16 mouse cellular contexts compared by ENCODE assay signal in the genomic region with DNA sequence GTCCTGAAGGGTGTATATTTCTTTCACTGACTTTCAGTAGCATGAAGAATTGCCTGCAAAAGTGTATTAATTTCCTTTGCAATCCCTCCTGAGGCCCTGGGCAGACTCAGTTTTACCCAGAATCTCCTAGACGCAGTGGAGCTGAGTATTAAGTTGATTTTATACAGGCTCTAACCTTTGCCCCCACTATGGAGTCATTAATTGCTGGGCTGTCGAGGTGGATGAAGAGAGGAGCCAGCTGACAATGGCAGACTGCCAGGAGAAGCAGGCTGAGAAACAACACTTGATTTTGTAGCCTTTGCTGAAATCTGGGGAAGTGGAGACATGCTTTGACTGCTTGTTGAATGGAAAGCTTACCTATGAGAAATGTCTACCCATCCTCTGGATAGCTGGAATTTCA. TPM values are rescaled to one million over a fixed set of nuclear protein-coding genes. Genes with fewer than 3 reads are reported as not detected.
DNase-seq lines count a peak whose midpoint lies in the region; ATAC-seq and TF ChIP-seq lines count a peak whose summit lies in the region.
"Had no signal": no experiment of that assay in that cellular context is flagged by ENCODE, and none has a peak within 500 bp of the region (broad histone marks: within the 10 kb centered on the region; RNA-seq: fewer than 3 reads in every experiment).

No protein-coding gene starts in this region.

- 32% methylated on average over 2 of the region's 2 CpGs for WGBS in hindbrain, postnatal 0 days
- WGBS in hindbrain, embryonic 16.5 days: 16% methylated on average over 2 of the region's 2 CpGs
- 25% methylated on average over 2 of the region's 2 CpGs for WGBS in embryonic facial prominence, embryonic 14.5 days
- 22% methylated on average over 2 of the region's 2 CpGs for WGBS in neural tube, embryonic 15.5 days

- no peak overlapping the region for H3K4me2 ChIP-seq in hindbrain, postnatal 0 days (ENCODE audit: low read depth, low read length)
- no peak overlapping the region for H3K4me2 ChIP-seq in hindbrain, embryonic 16.5 days (ENCODE audit: low read length)
- no peak overlapping the region for H3K4me2 ChIP-seq in embryonic facial prominence, embryonic 14.5 days (ENCODE audit: low read depth, low read length)
- no peak overlapping the region for H3K4me2 ChIP-seq in neural tube, embryonic 15.5 days
- H3K4me2 ChIP-seq: neural tube, embryonic 13.5 days had no signal

- no peaks in the 10 kb centered on the region for H3K4me1 ChIP-seq in hindbrain, postnatal 0 days (ENCODE audit: insufficient read depth, low read length)
- no peaks in the 10 kb centered on the region for H3K4me1 ChIP-seq in hindbrain, embryonic 16.5 days (ENCODE audit: control insufficient read depth, insufficient read depth, low read depth, low read length)
- H3K4me1 ChIP-seq in embryonic facial prominence, embryonic 14.5 days (ENCODE audit: control insufficient read depth, insufficient read depth, low read length): no peaks in the 10 kb centered on the region
- H3K4me1 ChIP-seq in neural tube, embryonic 15.5 days: no peaks in the 10 kb centered on the region

- TF ChIP-seq CTCF in hindbrain, postnatal 0 days (IDR thresholded peaks at IDR 0.05; ENCODE audit: low read depth): no peak

- no peak overlapping the region for H3K4me3 ChIP-seq in hindbrain, postnatal 0 days (ENCODE audit: low read length)
- no peak overlapping the region for H3K4me3 ChIP-seq in hindbrain, embryonic 16.5 days (ENCODE audit: low read length)
- H3K4me3 ChIP-seq in embryonic facial prominence, embryonic 14.5 days (ENCODE audit: low read depth, low read length): no peak overlapping the region
- H3K4me3 ChIP-seq in neural tube, embryonic 15.5 days (replicated peaks): no peak overlapping the region
- H3K4me3 ChIP-seq: erythroblast, embryonic 14.5 days; neural tube, embryonic 13.5 days had no signal

- peak; percentile 16 for DNase-seq in hindbrain, postnatal 0 days (ENCODE audit: low spot score)
- DNase-seq in NIH3T3 (ENCODE audit: low read depth): peak; percentile 20
- peak; percentile 17 for DNase-seq in embryonic facial prominence, embryonic 14.5 days (ENCODE audit: low spot score)
- peak; percentile 57 to 59 for DNase-seq in kidney, postnatal 25 days
- no peak for DNase-seq in layer of hippocampus, postnatal 25 days (ENCODE audit: extremely low spot score in 1 of 2, low spot score in 1 of 2)
- DNase-seq in heart, adult 8-10 months (ENCODE audit: low spot score): no peak
- DNase-seq: cerebellum, adult 11 months; gastrocnemius, postnatal 25 days; thymus, postnatal 4 days had no signal

- H3K9me3 ChIP-seq in hindbrain, postnatal 0 days (ENCODE audit: low read length): no peaks in the 10 kb centered on the region
- H3K9me3 ChIP-seq in hindbrain, embryonic 16.5 days (ENCODE audit: control insufficient read depth, low read length): no peaks in the 10 kb centered on the region
- H3K9me3 ChIP-seq in embryonic facial prominence, embryonic 14.5 days (ENCODE audit: control insufficient read depth, low read length): no peaks in the 10 kb centered on the region
- no peaks in the 10 kb centered on the region for H3K9me3 ChIP-seq in neural tube, embryonic 15.5 days (replicated peaks)
- H3K9me3 ChIP-seq: neural tube, embryonic 13.5 days had no signal

- H3K36me3 ChIP-seq in hindbrain, postnatal 0 days (ENCODE audit: insufficient read depth, low read length): no peaks in the 10 kb centered on the region
- no peaks in the 10 kb centered on the region for H3K36me3 ChIP-seq in hindbrain, embryonic 16.5 days (ENCODE audit: control insufficient read depth, insufficient read depth, low read length)
- H3K36me3 ChIP-seq in embryonic facial prominence, embryonic 14.5 days (ENCODE audit: control insufficient read depth, insufficient read depth, low read length): no peaks in the 10 kb centered on the region
- H3K36me3 ChIP-seq in neural tube, embryonic 15.5 days: no peaks in the 10 kb centered on the region
- H3K36me3 ChIP-seq: neural tube, embryonic 13.5 days had no signal

- H3K9ac ChIP-seq in hindbrain, postnatal 0 days (replicated peaks; ENCODE audit: low read length): no peak overlapping the region
- H3K9ac ChIP-seq in hindbrain, embryonic 16.5 days (ENCODE audit: low read depth, low read length): no peak overlapping the region
- H3K9ac ChIP-seq in embryonic facial prominence, embryonic 14.5 days (ENCODE audit: low read depth, low read length): no peak overlapping the region
- no peak overlapping the region for H3K9ac ChIP-seq in neural tube, embryonic 15.5 days (replicated peaks)
- H3K9ac ChIP-seq: neural tube, embryonic 13.5 days had no signal

- no peak for ATAC-seq in hindbrain, postnatal 0 days
- no peak for ATAC-seq in hindbrain, embryonic 16.5 days
- ATAC-seq in embryonic facial prominence, embryonic 14.5 days (ENCODE audit: low read depth): 0 out of 2 replicates have a peak, but pooled peaks have one; percentile 30
- no peak for ATAC-seq in neural tube, embryonic 15.5 days (ENCODE audit: low FRiP score)

- no peak overlapping the region for H3K27ac ChIP-seq in hindbrain, postnatal 0 days
- H3K27ac ChIP-seq in hindbrain, embryonic 16.5 days (ENCODE audit: low read depth, low read length): no peak overlapping the region
- no peak overlapping the region for H3K27ac ChIP-seq in embryonic facial prominence, embryonic 14.5 days (replicated peaks; ENCODE audit: low read depth, low read length)
- H3K27ac ChIP-seq in neural tube, embryonic 15.5 days (replicated peaks): no peak overlapping the region
- H3K27ac ChIP-seq: neural tube, embryonic 13.5 days had no signal

- H3K27me3 ChIP-seq in hindbrain, postnatal 0 days (ENCODE audit: insufficient read depth, low read length): no peaks in the 10 kb centered on the region
- no peaks in the 10 kb centered on the region for H3K27me3 ChIP-seq in hindbrain, embryonic 16.5 days (replicated peaks; ENCODE audit: control insufficient read depth, insufficient read depth, low read length)
- no peaks in the 10 kb centered on the region for H3K27me3 ChIP-seq in embryonic facial prominence, embryonic 14.5 days (replicated peaks; ENCODE audit: control insufficient read depth, insufficient read depth, low read length)
- H3K27me3 ChIP-seq in neural tube, embryonic 15.5 days (replicated peaks): no peaks in the 10 kb centered on the region
- H3K27me3 ChIP-seq: neural tube, embryonic 13.5 days had no signal

RNA-seq across cellular contexts. Expression of gene Arxes1, which starts 18.8 kb away (rescaled TPM):
- total RNA-seq in hindbrain, postnatal 0 days (2014; rRNA removed): 57.8 and 57.9 TPM in 2 replicates
- 177 and 187 TPM in 2 replicates for polyA plus RNA-seq in hindbrain, postnatal 0 days (2015; fragmentation: Nextera tagmentation; extraction: Ambion mirVana)
- polyA plus RNA-seq in hindbrain, embryonic 16.5 days (2015; fragmentation: Nextera tagmentation; extraction: Ambion mirVana): 148 and 179 TPM in 2 replicates
- polyA plus RNA-seq in embryonic facial prominence, embryonic 14.5 days (2014; fragmentation: Nextera tagmentation; extraction: Ambion mirVana): 28.6 and 32.8 TPM in 2 replicates
- 10 to 100 TPM; 40.7 to 46.9 TPM for total RNA-seq in layer of hippocampus, postnatal 25 days (2021)
- polyA plus RNA-seq in neural tube, embryonic 15.5 days (2015; fragmentation: Nextera tagmentation; extraction: Ambion mirVana): 137 and 163 TPM in 2 replicates
- under 1 TPM in 3 of 4 experiments, not detected in 1; 0.20 to 0.50 (median 0.22) TPM for total RNA-seq in heart, adult 8-10 months (2022)
- total RNA-seq: hematopoietic stem cell, adult 5-6 weeks; megakaryocyte progenitor cell, adult 5-6 weeks had no signal
- polyA plus RNA-seq: erythroblast, embryonic 14.5 days; small intestine, adult 2 months had no signal

RNA-seq across cellular contexts. Expression of gene Arxes2, which starts 20.8 kb away (rescaled TPM):
- total RNA-seq in hindbrain, postnatal 0 days (2014; rRNA removed): 168 and 177 TPM in 2 replicates
- polyA plus RNA-seq in hindbrain, postnatal 0 days (2015; fragmentation: Nextera tagmentation; extraction: Ambion mirVana): 312 and 317 TPM in 2 replicates
- 271 and 305 TPM in 2 replicates for polyA plus RNA-seq in hindbrain, embryonic 16.5 days (2015; fragmentation: Nextera tagmentation; extraction: Ambion mirVana)
- 79.7 and 80.0 TPM in 2 replicates for polyA plus RNA-seq in embryonic facial prominence, embryonic 14.5 days (2014; fragmentation: Nextera tagmentation; extraction: Ambion mirVana)
- total RNA-seq in layer of hippocampus, postnatal 25 days (2021): 10 to 100 TPM; 64.8 to 76.9 TPM
- polyA plus RNA-seq in neural tube, embryonic 15.5 days (2015; fragmentation: Nextera tagmentation; extraction: Ambion mirVana): 244 and 276 TPM in 2 replicates
- 1 to 10 TPM in 2 of 4 experiments, under 1 TPM in 2; 0.43 to 1.2 (median 0.91) TPM for total RNA-seq in heart, adult 8-10 months (2022)

RNA-seq across cellular contexts. Expression of gene Bex2, which starts 53.6 kb away (rescaled TPM):
- 171 and 200 TPM in 2 replicates for total RNA-seq in hindbrain, postnatal 0 days (2014; rRNA removed)
- 938 and 961 TPM in 2 replicates for polyA plus RNA-seq in hindbrain, postnatal 0 days (2015; fragmentation: Nextera tagmentation; extraction: Ambion mirVana)
- polyA plus RNA-seq in hindbrain, embryonic 16.5 days (2015; fragmentation: Nextera tagmentation; extraction: Ambion mirVana): 784 and 846 TPM in 2 replicates
- 54.4 and 71.0 TPM in 2 replicates for polyA plus RNA-seq in embryonic facial prominence, embryonic 14.5 days (2014; fragmentation: Nextera tagmentation; extraction: Ambion mirVana)
- total RNA-seq in layer of hippocampus, postnatal 25 days (2021): 100 to 1,000 TPM; 365 to 377 TPM
- polyA plus RNA-seq in neural tube, embryonic 15.5 days (2015; fragmentation: Nextera tagmentation; extraction: Ambion mirVana): 664 and 773 TPM in 2 replicates
- not detected for total RNA-seq in heart, adult 8-10 months (2022)
- total RNA-seq: gastrocnemius, postnatal 25 days had no signal

Comparison
In these comparisons a context has a peak if more than half of its experiments do, and no peak if none do; other contexts are left out.
1. DNase-seq: peak in hindbrain, postnatal 0 days (single experiment), NIH3T3 (single experiment), embryonic facial prominence, embryonic 14.5 days (single experiment) and kidney, postnatal 25 days (2 of 2); none in layer of hippocampus, postnatal 25 days (0 of 2) and heart, adult 8-10 months (single experiment).